Mouse (Mus musculus): ENCODE results near the gene Vtn. TPM values are rescaled to one million over a fixed set of nuclear protein-coding genes. Genes with fewer than 3 reads are reported as not detected.
A peak's percentile ranks its signal among the peaks of the same experiment; 100 is the strongest.

Vtn gene
- total and polyA plus RNA-seq, 2 experiments from 2014 or later = 94.4 to 111 TPM

- no peak overlapping the region for H3K27ac ChIP-seq (ENCODE audit: low read depth, low read length)
- peaks cover 11% of the 10 kb centered on the region; the same call in 1 of the 2 replicates for H3K4me1 ChIP-seq (ENCODE audit: insufficient read depth)
- no peak overlapping the region for H3K9ac ChIP-seq
- H3K27me3 ChIP-seq (ENCODE audit: insufficient read depth, low read length) = no peaks in the 10 kb centered on the region
- H3K4me3 ChIP-seq (ENCODE audit: low read depth, low read length) = no peak overlapping the region
- H3K4me2 ChIP-seq (ENCODE audit: low read depth) = no peak overlapping the region
- ATAC-seq (no peak), DNase-seq (no peak)
- no peak for TF ChIP-seq CTCF (IDR thresholded peaks at IDR 0.05; ENCODE audit: low read depth)
- H3K9me3 ChIP-seq (ENCODE audit: low read length) = no peaks in the 10 kb centered on the region
- H3K36me3 ChIP-seq (ENCODE audit: insufficient read depth) = no peaks in the 10 kb centered on the region
- WGBS = 77% methylated on average over 5 of the region's 5 CpGs
Observed at GRCm38 (mm10) chr11:78462669-78463068, 36.2 kb upstream of the Vtn start.

GRCm38 (mm10) chr11:78463286-78464036, 35.4 kb upstream of the Vtn start:
- Histone ChIP-seq H3K4me2 (ENCODE audit: low read depth) (no peak overlapping the region), H3K27ac (ENCODE audit: low read depth, low read length) (no peak overlapping the region), H3K36me3 (ENCODE audit: insufficient read depth) (no peaks in the 10 kb centered on the region), H3K27me3 (ENCODE audit: insufficient read depth, low read length) (no peaks in the 10 kb centered on the region), H3K4me1 (ENCODE audit: insufficient read depth) (peaks cover 11% of the 10 kb centered on the region; the same call in 1 of the 2 replicates), H3K9ac (no peak overlapping the region), H3K4me3 (ENCODE audit: low read depth, low read length) (no peak overlapping the region), H3K9me3 (ENCODE audit: low read length) (no peaks in the 10 kb centered on the region)
- DNase-seq (no peak), ATAC-seq (no peak)
- no peak for TF ChIP-seq CTCF (IDR thresholded peaks at IDR 0.05; ENCODE audit: low read depth)
- 69% methylated on average over 13 of the region's 13 CpGs for WGBS

- Histone ChIP-seq H3K4me2 (ENCODE audit: low read depth) (peak overlapping the region; percentile 66), H3K4me3 (ENCODE audit: low read depth, low read length) (peak overlapping the region; percentile 50), H3K9ac (no peak overlapping the region), H3K36me3 (ENCODE audit: insufficient read depth) (no peaks in the 10 kb centered on the region), H3K27ac (ENCODE audit: low read depth, low read length) (no peak overlapping the region; the same call in 1 of the 2 replicates), H3K4me1 (ENCODE audit: insufficient read depth) (peaks cover 11% of the 10 kb centered on the region; the same call in 1 of the 2 replicates), H3K9me3 (ENCODE audit: low read length) (no peaks in the 10 kb centered on the region), H3K27me3 (ENCODE audit: insufficient read depth, low read length) (no peaks in the 10 kb centered on the region)
- ATAC-seq = no peak
- DNase-seq = peak; percentile 17
- TF ChIP-seq CTCF (IDR thresholded peaks at IDR 0.05; ENCODE audit: low read depth) = no peak
- WGBS = 20% methylated on average over 9 of the region's 9 CpGs
Observed at GRCm38 (mm10) chr11:78465116-78465515, 33.8 kb upstream of the Vtn start.

GRCm38 (mm10) chr11:78465568-78466180, 33.2 kb upstream of the Vtn start, which contains the start of gene Slc46a1:
Slc46a1 (plus strand) TSS chr11:78465697.
- peak within 1 kb of the TSS; percentile 50 for H3K4me3 ChIP-seq (ENCODE audit: low read depth, low read length)
- peak within 1 kb of the TSS; percentile 71 for H3K27ac ChIP-seq (ENCODE audit: low read depth, low read length)
- no peaks in the 10 kb centered on the region for H3K27me3 ChIP-seq (ENCODE audit: insufficient read depth, low read length)
- peak within 1 kb of the TSS; percentile 66 for H3K4me2 ChIP-seq (ENCODE audit: low read depth)
- H3K36me3 ChIP-seq (ENCODE audit: insufficient read depth) = no peaks in the 10 kb centered on the region
- H3K9me3 ChIP-seq (ENCODE audit: low read length) = no peaks in the 10 kb centered on the region
- H3K4me1 ChIP-seq (ENCODE audit: insufficient read depth) = peaks cover 11% of the 10 kb centered on the region; the same call in 1 of the 2 replicates
- peak within 1 kb of the TSS; percentile 65 for H3K9ac ChIP-seq
- DNase-seq (peak; percentile 85), ATAC-seq (peak; percentile 93)
- WGBS = under 1% methylated on average over 41 of the region's 41 CpGs
- no peak for TF ChIP-seq CTCF (IDR thresholded peaks at IDR 0.05; ENCODE audit: low read depth)

GRCm38 (mm10) chr11:78466242-78466912, 32.5 kb upstream of the Vtn start:
- Histone ChIP-seq H3K9ac (peak overlapping the region; percentile 65), H3K4me3 (ENCODE audit: low read depth, low read length) (peak overlapping the region; percentile 50), H3K9me3 (ENCODE audit: low read length) (no peaks in the 10 kb centered on the region), H3K36me3 (ENCODE audit: insufficient read depth) (no peaks in the 10 kb centered on the region; the same call in 1 of the 2 replicates), H3K27ac (ENCODE audit: low read depth, low read length) (peak overlapping the region; percentile 71; the same call in 1 of the 2 replicates), H3K4me2 (ENCODE audit: low read depth) (peak overlapping the region; percentile 66), H3K27me3 (ENCODE audit: insufficient read depth, low read length) (no peaks in the 10 kb centered on the region), H3K4me1 (ENCODE audit: insufficient read depth) (peaks cover 11% of the 10 kb centered on the region; the same call in 1 of the 2 replicates)
- ATAC-seq (no peak; the same call in 1 of the 2 replicates), DNase-seq (no peak)
- WGBS = 49% methylated on average over 23 of the region's 23 CpGs
- TF ChIP-seq CTCF (IDR thresholded peaks at IDR 0.05; ENCODE audit: low read depth) = no peak

GRCm38 (mm10) chr11:78467515-78467914, 31.4 kb upstream of the Vtn start:
- no peak overlapping the region for H3K4me2 ChIP-seq (ENCODE audit: low read depth)
- no peak for ATAC-seq
- WGBS = 91% methylated on average over 7 of the region's 7 CpGs
- DNase-seq = no peak
- no peak overlapping the region for H3K9ac ChIP-seq
- H3K4me3 ChIP-seq (ENCODE audit: low read depth, low read length) = no peak overlapping the region
- H3K27ac ChIP-seq (ENCODE audit: low read depth, low read length) = no peak overlapping the region
- peaks cover 11% of the 10 kb centered on the region; the same call in 1 of the 2 replicates for H3K4me1 ChIP-seq (ENCODE audit: insufficient read depth)
- no peaks in the 10 kb centered on the region for H3K9me3 ChIP-seq (ENCODE audit: low read length)
- no peaks in the 10 kb centered on the region for H3K27me3 ChIP-seq (ENCODE audit: insufficient read depth, low read length)
- peaks cover 8% of the 10 kb centered on the region for H3K36me3 ChIP-seq (ENCODE audit: insufficient read depth)
- no peak for TF ChIP-seq CTCF (IDR thresholded peaks at IDR 0.05; ENCODE audit: low read depth)

All from forebrain, postnatal 0 days (tissue).